Mouse (Mus musculus) CD4-positive, CD25-positive, alpha-beta regulatory T cell, adult 2 months (primary cell): ENCODE measurements around the gene Aurkb.

Experiments used
- DNase-seq: peaks from one replicate; pipeline ENCODE4 v3.0.0-alpha.2; 2012; ENCODE audit warnings: low read depth, low spot score

The Aurkb gene

DNA sequence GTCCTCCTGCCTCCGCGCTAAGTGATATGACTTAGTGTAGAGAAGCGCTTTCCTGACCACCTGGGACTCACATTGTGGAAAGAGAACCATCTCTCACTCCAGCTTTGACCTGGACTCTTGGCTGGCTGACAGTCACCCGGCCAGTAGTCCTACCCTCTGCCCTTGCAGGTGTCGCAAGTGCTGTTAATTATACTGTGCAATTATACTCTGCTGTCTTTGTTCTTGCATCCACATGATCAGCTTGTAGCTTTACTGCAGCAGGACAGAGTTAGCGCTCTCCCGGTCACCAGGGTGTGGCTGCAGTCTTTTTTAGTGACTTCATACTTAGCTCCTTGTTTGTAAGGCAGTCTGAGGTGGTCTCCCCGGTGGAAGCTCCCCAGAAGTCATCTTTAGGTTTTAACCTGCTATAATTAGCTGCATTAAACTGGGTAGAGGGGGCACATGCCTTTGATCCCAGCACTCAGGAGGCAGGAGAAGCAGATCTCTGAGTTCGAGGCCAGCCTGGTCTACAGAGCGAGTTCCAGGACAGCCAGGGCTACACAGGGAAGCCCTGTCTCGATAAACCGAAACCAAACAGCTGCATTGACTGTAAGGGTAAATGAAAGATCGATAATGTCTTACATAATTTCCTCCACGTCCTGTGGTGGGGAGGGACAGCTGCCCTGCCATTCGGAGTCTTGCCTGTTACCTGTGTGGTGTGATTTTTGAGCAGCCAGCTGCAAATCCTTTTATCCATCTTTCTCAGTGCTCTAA lies 34.8 kb downstream of the Aurkb start:
- no peak for DNase-seq

- DNase-seq, result no peak
Observed at GRCm38 (mm10) chr11:69080855-69081222, 35.4 kb downstream of the Aurkb start.

DNA sequence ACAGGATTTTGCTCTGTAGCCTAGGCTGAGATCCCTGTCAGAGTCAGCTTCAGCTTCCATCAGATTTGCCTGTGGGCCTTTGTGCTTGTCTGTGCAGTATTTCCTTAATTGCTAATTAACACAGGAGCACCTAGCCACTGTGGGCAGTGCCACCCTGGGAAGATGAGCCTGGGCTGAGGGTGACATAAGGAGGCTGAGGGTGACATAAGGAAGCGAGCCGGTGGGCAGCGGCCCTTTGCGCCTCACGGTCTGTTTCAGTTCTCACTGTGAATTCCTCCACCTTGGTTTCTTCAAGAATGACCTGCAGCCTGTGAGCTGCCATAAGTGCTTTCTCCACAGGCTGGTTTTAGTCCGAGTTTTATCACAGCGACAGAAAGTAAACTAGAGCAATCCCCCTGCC lies 36.2 kb downstream of the Aurkb start:
- DNase-seq, result no peak

- DNase-seq, result no peak
Observed at GRCm38 (mm10) chr11:69085608-69086007, 40.2 kb downstream of the Aurkb start.

DNA sequence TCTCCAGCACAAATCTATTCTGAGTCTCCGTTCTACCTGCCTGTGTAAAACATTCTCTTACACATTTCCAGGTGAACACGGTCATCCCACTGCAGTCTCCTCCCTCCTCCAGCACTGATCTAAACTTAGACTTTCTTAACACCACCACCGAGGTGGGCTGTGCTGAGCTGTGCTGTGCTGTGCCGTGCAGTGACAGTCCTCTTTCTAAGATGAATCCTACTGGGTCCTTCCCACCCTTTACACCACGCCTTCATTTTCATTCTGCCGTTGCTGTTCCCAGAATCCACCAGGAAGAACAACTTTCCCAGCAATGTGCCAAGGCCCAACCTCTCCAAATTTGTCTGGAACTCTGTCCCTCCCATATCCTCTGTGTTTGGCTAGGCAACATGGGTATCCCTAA lies 40.9 kb downstream of the Aurkb start:
- no peak for DNase-seq

- no peak for DNase-seq
Observed at GRCm38 (mm10) chr11:69087082-69087481, 41.6 kb downstream of the Aurkb start.

GRCm38 (mm10) chr11:69087597-69087996 lies 42.1 kb downstream of the Aurkb start:
- DNase-seq, result peak; percentile 20

DNA sequence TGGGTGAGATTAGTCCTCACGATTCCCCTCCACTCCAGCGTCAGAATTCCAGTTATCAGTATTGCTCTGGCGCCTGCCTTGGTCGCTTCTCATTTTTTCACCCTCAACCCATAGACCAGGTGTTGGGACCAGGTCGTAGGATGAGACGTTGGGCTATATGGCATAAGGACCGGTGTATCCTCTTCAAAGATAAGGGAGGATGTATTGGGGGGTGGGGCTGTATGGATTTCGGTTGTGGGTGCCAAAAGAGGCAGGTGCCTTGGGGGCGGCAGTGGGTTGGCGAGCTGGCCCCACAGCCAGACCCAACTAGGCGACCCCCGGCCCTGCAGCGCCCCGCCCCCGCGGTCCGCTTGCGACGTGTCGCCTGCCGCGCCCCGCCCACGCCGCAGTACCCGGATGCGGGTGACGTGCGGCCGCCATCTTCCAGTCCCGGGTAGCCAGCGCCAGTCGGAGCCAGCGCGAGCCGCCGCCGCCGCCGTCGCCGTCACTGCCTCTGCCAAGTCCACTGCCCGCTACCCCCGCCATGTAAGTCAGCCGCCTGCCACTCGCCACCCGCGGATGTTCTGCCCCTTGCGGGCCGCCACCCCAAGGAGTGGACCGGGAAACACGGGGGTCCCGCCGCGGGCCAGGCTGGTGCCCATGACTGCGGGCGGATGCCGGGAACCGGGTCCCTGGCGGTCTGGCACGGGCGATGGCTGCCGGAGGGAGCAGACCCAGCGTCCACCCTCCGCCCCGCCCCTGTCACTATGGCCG lies 42.8 kb downstream of the Aurkb start, which contains the start of gene Vamp2:
Vamp2 (plus strand) TSS at position 388 of the 753 bp plus-strand sequence.
- DNase-seq, result peak; percentile 97

GRCm38 (mm10) chr11:69088856-69089615 lies 43.6 kb downstream of the Aurkb start:
- DNase-seq, result peak; percentile 54

DNA sequence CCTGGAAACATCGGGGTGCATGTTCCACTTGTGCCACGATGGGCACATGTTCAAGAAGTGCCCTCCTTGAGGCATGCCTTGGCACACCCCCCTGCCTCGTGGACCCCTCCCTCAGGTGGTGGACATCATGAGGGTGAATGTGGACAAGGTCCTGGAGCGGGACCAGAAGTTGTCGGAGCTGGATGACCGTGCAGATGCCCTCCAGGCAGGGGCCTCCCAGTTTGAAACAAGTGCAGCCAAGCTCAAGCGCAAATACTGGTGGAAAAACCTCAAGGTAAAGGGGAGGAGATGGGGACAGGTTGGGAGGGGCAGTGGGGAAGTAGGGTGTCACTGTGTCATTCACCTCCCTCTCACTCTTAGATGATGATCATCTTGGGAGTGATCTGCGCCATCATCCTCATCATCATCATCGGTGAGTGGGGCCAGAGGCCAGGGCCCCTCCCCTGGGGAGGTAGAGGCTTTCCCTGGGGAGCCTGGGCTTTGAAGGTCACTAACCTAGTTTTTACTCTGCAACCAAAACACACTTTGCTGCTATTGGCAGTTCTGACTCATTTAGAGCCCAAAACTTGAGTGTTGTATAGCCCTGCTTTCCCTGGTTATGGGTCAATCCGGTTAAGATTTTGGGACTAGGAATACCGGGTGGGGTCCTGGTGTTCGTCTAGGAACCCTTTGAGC lies 44.3 kb downstream of the Aurkb start:
- no peak for DNase-seq

GRCm38 (mm10) chr11:69090367-69090766 lies 44.9 kb downstream of the Aurkb start:
- DNase-seq, result peak; percentile 9

GRCm38 (mm10) chr11:69091566-69092385 lies 46.3 kb downstream of the Aurkb start:
- peak; percentile 20 for DNase-seq

GRCm38 (mm10) chr11:69092386-69092751 lies 46.9 kb downstream of the Aurkb start:
- peak; percentile 91 for DNase-seq

DNA sequence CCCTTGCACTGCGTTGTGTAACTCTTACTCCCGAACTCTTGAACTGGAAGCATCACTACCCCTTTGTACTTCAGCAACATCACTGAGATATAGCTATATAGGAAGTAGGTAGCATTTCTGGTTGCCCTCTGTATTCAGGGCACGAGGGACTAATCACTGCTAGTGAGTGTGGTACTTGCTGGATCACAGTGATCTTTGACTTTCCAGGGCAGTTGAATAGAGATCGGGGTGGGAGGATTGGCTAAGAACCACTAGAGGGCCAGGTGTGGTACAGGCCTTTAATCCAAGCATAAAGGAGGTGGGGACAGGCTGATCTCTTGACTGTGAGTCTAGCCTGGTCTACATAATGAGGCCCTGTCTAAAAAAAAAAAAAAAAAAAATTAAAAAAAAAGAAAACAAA lies 47.4 kb downstream of the Aurkb start:
- peak; percentile 69 for DNase-seq

DNA sequence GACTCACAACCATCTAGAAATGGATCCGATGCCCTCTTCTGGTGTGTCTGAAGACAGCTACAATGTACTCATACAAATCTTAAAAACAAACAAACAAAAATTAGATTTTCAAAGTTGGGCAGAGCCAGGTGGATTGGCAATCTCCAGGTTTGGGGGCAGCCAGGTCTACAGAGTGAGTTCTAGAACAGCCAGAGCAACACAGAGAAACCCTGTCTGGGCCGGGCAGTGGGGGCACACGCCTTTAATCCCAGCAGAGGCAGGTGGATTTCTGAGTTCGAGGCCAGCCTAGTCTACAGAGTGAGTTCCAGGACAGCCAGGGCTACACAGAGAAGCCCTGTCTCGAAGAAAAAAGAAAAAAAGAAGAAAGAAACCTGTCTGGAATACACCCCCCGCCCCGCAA lies 48.4 kb downstream of the Aurkb start:
- peak; percentile 18 for DNase-seq

DNA sequence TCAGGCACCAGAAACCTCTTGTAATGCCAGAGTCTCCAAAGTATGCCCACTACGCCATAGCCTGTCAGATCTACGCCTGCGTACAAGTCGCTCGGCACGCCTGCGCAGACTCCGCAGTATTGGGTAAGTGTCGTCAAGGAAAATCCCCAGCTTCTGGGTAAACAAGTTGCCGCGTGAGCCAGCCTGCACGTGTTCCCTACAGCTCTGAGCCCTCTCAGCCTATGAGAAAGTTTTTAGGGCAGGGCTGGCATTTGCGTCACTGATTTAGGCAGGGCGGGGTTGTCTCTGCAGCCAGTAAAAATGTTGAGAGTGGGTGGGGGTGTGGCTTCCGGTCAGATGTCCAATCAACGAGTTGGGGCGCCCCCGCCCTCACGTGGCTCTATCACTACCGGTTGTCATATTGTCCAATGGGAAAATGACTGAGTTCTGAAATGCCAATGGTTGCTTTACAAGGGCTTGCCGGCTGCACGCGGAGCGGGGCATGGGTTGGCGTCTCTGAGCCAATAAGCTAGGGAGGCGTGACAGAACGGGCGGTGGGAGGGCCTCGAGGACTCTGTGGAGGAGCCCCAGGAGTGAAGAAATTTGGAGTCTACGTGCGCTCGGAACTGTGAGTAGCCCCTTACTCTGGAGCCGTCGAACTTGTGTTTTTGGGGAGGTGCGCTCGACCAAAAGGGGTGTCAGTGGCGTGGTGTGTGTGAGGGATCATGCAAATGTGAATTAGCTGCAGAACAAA lies 49.4 kb downstream of the Aurkb start, which contains the start of gene Per1:
Per1 (plus strand) TSS at position 521 of the 733 bp plus-strand sequence.
- DNase-seq, result peak; percentile 99

GRCm38 (mm10) chr11:69095511-69096231 lies 50.2 kb downstream of the Aurkb start:
- DNase-seq, result peak; percentile 83

DNA sequence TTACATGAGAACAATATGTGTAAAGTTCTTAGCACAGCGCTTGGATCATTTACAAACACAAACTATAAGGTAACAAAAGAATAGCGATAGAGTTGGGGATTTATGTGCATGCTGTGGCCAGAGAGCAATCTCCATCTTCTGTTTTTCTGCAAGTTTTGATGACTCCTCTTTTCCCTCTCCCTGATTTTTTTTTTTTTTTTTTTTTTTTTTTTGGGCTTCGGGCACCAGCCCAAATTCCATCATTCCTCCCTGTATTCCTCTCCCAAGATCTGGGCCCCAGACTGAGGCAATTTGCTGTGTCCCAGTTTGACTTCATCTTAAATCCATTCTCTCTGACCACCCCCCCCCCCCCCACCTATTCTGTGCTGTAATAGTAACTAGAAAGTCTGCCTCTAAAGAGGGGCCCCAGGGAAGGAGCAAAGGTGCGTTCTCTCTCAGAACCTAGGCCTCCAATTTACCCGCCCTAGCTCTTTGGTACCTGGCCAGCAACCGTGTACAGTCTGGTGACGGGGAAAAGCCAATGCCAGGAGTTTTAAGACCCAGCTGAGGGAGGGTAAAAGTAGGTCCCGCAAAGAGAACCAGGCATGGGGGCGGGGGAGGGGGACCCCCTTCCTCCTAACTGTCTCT lies 51.0 kb downstream of the Aurkb start:
- no peak for DNase-seq
